Mouse (Mus musculus): ENCODE measurements at regions not wholly inside any gene's neighbourhood (a gene's known extent, or its start where the extent isn't known, plus 50 kb on each side); places are given as distances from the start of the nearest gene placed in this dataset.

GRCm38 (mm10) chrX:157107747-157108146 lies 307.4 kb downstream of the Phex start:
- no peak for DNase-seq

DNA sequence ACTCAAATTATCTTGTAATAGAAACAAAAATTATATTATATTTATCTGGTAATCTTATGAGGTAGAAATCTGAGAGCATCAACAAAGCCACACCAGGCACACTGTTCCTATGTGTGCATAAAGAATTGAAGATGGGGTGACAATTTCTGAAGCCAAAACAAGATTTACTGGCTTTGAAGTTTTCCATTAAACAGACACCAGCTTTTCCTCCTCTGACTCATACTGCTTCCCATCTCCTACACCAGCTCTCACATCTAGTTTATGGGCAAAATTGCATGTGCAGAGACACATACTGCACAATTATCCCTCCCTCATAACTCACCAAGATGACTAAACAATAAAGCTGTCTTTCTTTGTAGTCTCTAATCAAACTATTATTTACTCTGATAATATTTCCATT lies 335.1 kb downstream of the Phex start:
- DNase-seq, result no peak

DNA sequence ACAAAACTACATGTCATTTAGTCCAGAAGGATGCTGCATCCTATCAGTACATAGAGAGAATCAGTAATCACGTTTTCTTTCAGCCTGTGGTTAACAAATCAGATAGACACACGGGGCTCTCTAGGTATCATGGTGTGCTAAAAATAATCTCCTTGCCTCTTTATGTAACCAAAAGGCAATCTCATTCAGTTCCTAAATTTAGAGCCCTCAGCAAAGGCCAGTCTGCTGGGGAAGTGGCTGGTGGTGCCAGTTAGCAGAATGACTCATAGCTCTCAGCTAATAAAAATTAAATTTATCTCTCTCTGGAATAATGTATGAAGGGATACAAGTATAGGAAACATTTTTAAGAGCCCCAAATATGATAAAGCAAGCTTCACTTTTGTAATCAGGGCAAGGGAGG lies 335.5 kb downstream of the Phex start:
- DNase-seq, result no peak

GRCm38 (mm10) chrX:157078061-157078460 lies 337.1 kb downstream of the Phex start:
- peak; percentile 27 for DNase-seq

GRCm38 (mm10) chrX:157076193-157076592 lies 338.9 kb downstream of the Phex start:
- DNase-seq, result no peak

DNA sequence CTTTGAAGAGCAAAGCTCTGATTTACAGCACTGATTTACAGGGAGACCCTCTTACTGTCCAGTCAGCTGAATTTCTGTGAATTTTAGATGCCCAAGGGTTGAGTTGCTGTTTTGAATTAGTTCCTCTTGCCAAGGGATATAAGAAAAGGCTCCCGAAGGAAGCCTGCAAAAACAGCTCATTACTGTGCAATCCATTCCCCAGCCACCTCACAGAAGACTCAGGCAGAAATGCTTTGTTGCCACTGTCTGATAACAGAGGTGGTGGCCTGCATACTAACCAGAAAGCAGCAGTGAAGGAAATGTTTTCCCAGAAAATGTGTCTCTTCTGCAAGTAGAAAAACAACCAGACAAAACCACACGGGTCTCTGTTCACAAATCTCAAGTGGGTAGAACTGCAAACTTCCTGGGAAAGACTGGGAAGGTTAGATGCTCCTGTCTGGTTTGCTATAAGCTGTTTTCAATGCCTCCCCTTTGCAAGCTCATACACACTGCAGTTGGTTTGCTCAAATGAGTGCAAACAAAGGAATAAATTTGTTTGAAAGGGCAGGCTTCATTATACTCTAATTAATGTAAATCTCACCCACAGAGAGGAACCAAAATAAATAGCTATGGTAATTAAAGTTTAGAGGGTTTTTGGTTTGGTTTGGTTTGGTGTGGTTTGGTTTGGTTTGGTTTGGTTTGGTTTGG lies 363.3 kb downstream of the Phex start:
- DNase-seq, result no peak

GRCm38 (mm10) chrX:157028913-157029312 lies 386.2 kb downstream of the Phex start:
- no peak for DNase-seq

- no peak for DNase-seq
Observed at GRCm38 (mm10) chrX:157024343-157024742, 390.8 kb downstream of the Phex start.

DNA sequence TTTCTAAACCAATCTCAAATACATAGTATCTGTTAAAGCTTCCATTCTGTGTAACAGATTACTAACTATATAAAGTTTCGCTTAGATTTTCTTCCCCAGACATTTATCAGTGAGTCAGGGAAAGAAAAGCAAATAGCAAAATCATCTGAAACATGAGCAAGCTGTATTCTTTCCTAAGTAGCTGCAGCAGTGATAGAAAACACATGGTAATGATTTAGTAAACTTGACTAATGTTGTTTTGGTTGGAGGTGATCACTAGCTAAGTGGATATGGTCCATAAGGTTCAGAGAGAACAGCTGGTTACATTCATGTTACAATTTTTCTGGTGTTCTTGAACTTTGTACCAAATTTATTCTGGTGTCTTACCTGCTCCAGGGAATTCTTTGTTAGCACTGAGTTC lies 393.3 kb downstream of the Phex start:
- DNase-seq, result no peak

- DNase-seq, result no peak
Observed at GRCm38 (mm10) chrX:157020337-157020736, 394.8 kb downstream of the Phex start.

DNA sequence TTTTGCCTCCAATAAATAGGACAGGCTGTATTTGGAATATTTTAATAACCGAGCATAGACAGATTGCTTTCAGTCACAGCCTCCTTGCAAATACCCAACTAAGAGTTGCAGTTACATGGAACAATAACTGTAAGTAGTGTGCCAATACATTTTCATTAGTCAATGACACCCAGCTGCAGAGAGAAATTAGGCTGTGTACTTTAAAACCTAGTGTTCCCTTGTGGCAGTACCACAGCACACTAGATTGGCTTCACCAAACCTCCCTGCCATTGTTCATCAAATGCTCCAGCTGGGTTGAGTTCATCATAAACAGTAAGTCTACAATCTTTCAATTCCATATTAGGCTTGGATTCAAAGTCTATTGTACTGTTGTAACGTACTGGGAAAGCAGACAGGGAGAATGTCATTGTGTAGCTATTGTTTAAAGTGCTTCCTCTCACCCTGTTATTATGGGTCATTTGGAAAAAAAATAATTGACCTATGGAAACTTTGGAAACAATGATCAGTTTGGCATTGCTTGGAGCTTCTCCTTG lies 425.1 kb downstream of the Phex start:
- no peak for DNase-seq

DNA sequence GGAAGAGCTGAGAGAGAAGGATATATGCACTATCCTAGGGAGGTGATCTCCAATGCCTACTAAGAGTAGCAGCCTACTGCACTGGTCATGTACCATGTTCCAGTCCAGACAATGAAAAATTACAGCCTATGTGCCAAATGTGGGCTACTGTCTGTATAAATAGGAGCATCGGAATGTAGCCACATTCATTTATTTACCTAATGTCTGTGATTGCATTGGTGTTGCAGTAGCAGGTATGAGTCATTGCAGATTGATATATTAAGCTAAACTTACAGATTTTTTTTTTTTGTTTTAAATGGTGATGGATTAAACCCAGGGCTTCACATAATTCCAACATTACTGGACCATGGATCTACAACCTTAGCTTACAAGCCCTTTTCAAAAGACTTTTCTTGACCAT lies 468.0 kb downstream of the Phex start:
- no peak for DNase-seq

- DNase-seq, result no peak
Observed at GRCm38 (mm10) chrX:156944223-156944622, 470.9 kb downstream of the Phex start.

GRCm38 (mm10) chrX:156913363-156913762 lies 501.7 kb downstream of the Phex start:
- peak; percentile 7 for DNase-seq

Measured in kidney, postnatal 10 days (tissue).